Mouse (Mus musculus) bone marrow, adult 2 months (tissue): Measurements from ENCODE around the gene Tbata. TPM values are rescaled to one million over a fixed set of nuclear protein-coding genes. Genes with fewer than 3 reads are reported as not detected.

Experiments
- H3K27ac ChIP-seq: fragments of 200-500 bp; 2 replicates; pipeline ENCODE4 v1.5.1; 2012; ENCODE audit warnings: low read depth, mild to moderate bottlenecking, control low read depth, inconsistent platforms, low read length; ENCODE audit not compliant: control insufficient read depth, poor library complexity, insufficient read depth
- H3K4me1 ChIP-seq: fragments of 200-500 bp; 2 replicates; pipeline ENCODE4 v1.6.1; 2011; ENCODE audit warnings: low read length; ENCODE audit not compliant: control insufficient read depth, insufficient read depth
- H3K4me3 ChIP-seq: fragments of 200-500 bp; replicated peaks from 2 replicates; pipeline ENCODE3; 2011; ENCODE audit warnings: mild to moderate bottlenecking, low read depth, low read length, control low read depth; ENCODE audit not compliant: control insufficient read depth
- CTCF ChIP-seq: fragments of 200-500 bp; IDR thresholded peaks from 2 replicates; pipeline ENCODE4 v1.5.1; 2011; ENCODE audit warnings: low read length, control low read depth; ENCODE audit not compliant: control insufficient read depth, insufficient read depth
- POLR2A ChIP-seq: fragments of 200-500 bp; IDR thresholded peaks from 2 replicates; pipeline ENCODE4 v1.6.1; 2011; ENCODE audit warnings: low read depth, mild to moderate bottlenecking, control low read depth, low read length, borderline replicate concordance; ENCODE audit not compliant: control insufficient read depth
- WGBS: fragments of 180-500 bp; shearing (Covaris S2); methylation state at CpG from one replicate; pipeline ENCODE4 v1.1.7; 2018; 5-methylcytosine and 5-hydroxymethylcytosine counted together
- polyA plus RNA-seq: library from polyadenylated mRNA; stranded (reverse); fragments of >200 nt; gene quantifications from 2 replicates; pipeline ENCODE4 v1.2.4, GENCODE M21; 2011; ENCODE audit warnings: low replicate concordance; ENCODE audit not compliant: missing spikeins, insufficient read depth, insufficient read length

Tbata gene
- polyA plus RNA-seq, 1 experiment, result 7.3 TPM

- H3K4me3 ChIP-seq, result no peak overlapping the region
- TF ChIP-seq POLR2A (no peak), CTCF (no peak)
- H3K27ac ChIP-seq, result no peak overlapping the region
- H3K4me1 ChIP-seq, result no peaks in the 10 kb centered on the region
- WGBS, result 63% methylated on average over 8 of the region's 8 CpGs
These were observed 23.5 kb downstream of the Tbata start for GRCm38 (mm10) chr10:61195216-61195615.

- no peak overlapping the region for H3K27ac ChIP-seq
- no peaks in the 10 kb centered on the region for H3K4me1 ChIP-seq
- TF ChIP-seq POLR2A (no peak), CTCF (no peak)
- WGBS, result 72% methylated on average over 5 of the region's 5 CpGs
- H3K4me3 ChIP-seq, result no peak overlapping the region
These were observed 24.1 kb downstream of the Tbata start for GRCm38 (mm10) chr10:61195718-61196291.

- H3K27ac ChIP-seq, result no peak overlapping the region
- no peak overlapping the region for H3K4me3 ChIP-seq
- peaks cover 3% of the 10 kb centered on the region for H3K4me1 ChIP-seq
- 28% methylated on average over 11 of the region's 11 CpGs for WGBS
- TF ChIP-seq CTCF (peak; percentile 92), POLR2A (no peak)
These were observed 27.9 kb downstream of the Tbata start for GRCm38 (mm10) chr10:61199566-61200213.

- Histone ChIP-seq H3K4me1 (peaks cover 3% of the 10 kb centered on the region), H3K4me3 (no peak overlapping the region), H3K27ac (no peak overlapping the region)
- TF ChIP-seq POLR2A, result no peak
- TF ChIP-seq CTCF, result no peak
- WGBS, result 81% methylated on average over 7 of the region's 7 CpGs
These were observed 28.6 kb downstream of the Tbata start for GRCm38 (mm10) chr10:61200232-61200820.

- no peak overlapping the region for H3K27ac ChIP-seq
- 81% methylated on average over 9 of the region's 9 CpGs for WGBS
- TF ChIP-seq CTCF, result no peak
- TF ChIP-seq POLR2A, result no peak
- H3K4me3 ChIP-seq, result no peak overlapping the region
- peaks cover 3% of the 10 kb centered on the region for H3K4me1 ChIP-seq
These were observed 29.2 kb downstream of the Tbata start for GRCm38 (mm10) chr10:61200998-61201397.

- TF ChIP-seq POLR2A (no peak), CTCF (no peak)
- H3K27ac ChIP-seq, result peak overlapping the region; percentile 53
- WGBS, result 42% methylated on average over 12 of the region's 12 CpGs
- H3K4me1 ChIP-seq, result peaks cover 3% of the 10 kb centered on the region
- no peak overlapping the region for H3K4me3 ChIP-seq
These were observed 30.0 kb downstream of the Tbata start for GRCm38 (mm10) chr10:61201596-61202318.

- Histone ChIP-seq H3K4me1 (peaks cover 3% of the 10 kb centered on the region), H3K27ac (no peak overlapping the region), H3K4me3 (no peak overlapping the region)
- no peak for TF ChIP-seq CTCF
- no peak for TF ChIP-seq POLR2A
- WGBS, result 50% methylated on average over 3 of the region's 3 CpGs
These were observed 32.2 kb downstream of the Tbata start for GRCm38 (mm10) chr10:61203930-61204329.

- Histone ChIP-seq H3K4me1 (no peaks in the 10 kb centered on the region), H3K27ac (no peak overlapping the region), H3K4me3 (no peak overlapping the region)
- 68% methylated on average over 9 of the region's 9 CpGs for WGBS
- TF ChIP-seq POLR2A (no peak), CTCF (no peak)
These were observed 36.4 kb downstream of the Tbata start for GRCm38 (mm10) chr10:61208114-61208684.
